Mouse (Mus musculus): ENCODE data around the gene Vat1l. TPM values are rescaled to one million over a fixed set of nuclear protein-coding genes. Genes with fewer than 3 reads are reported as not detected.

Gene Vat1l
- total RNA-seq (2023), result not detected

GRCm38 (mm10) chr8:114205221-114205901 lies at the start of gene Vat1l:
Gene Vat1l (plus strand): TSS chr8:114205612.

GRCm38 (mm10) chr8:114417786-114418185 lies 212.4 kb downstream of the Vat1l start, which contains the start of gene Clec3a:
Gene Clec3a (plus strand): TSS chr8:114418086.

Other genes with a start within 250 kb of the Vat1l start
- 10 to 100 TPM; 12.5 to 18.3 TPM for gene Nudt7, start 72.1 kb upstream of the Vat1l start, total RNA-seq (2023)
- gene Clec3a, start 212.5 kb downstream of the Vat1l start, total RNA-seq (2023), result under 1 TPM in 1 of 2 experiments, not detected in 1; 0.64 TPM
- 10 to 100 TPM in 1 of 2 experiments, 1 to 10 TPM in 1; 9.2 to 15.4 TPM for gene Wwox, start 234.0 kb downstream of the Vat1l start, total RNA-seq (2023)

Data from neutrophil, adult 83 days (primary cell).